9 mouse cellular contexts compared by ENCODE assay signal in the genomic region with DNA sequence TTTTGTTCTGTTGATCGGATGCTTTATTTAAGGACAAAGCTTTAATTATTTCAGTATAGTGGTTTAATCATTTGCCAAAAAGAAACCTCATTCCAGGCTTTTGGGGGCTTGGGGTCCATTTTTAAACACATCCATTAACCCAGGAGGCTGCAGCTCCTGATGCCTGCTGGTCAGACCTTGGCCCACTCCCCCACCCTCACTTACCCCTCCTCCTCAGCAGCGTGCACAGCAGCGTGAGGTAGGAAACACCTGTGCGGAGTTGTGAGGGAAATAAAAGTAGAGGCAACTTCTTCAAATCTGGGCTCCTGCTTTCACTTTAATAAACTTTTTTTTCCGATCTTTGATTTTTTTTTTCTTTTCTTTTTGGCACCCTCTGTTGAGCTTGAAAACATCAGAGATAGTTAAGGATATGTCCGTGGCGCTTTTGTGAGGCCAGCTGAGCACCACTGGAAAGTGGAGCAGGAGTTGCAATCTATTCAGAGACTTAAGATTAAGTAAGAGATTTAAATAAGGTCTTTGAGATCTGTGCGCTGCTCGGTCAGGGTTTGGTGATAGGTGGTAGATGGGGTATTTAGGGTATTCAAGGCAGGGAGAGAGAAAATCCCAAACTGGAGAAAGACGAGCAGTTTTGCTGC.
DNase-seq lines count a peak whose midpoint lies in the region; ATAC-seq lines count a peak whose summit lies in the region.
"Had no signal": no experiment of that assay in that cellular context is flagged by ENCODE, and none has a peak within 500 bp of the region (broad histone marks: within the 10 kb centered on the region; RNA-seq: fewer than 3 reads in every experiment).

No protein-coding gene starts in this region.

- H3K27ac ChIP-seq in hindbrain, embryonic 16.5 days (ENCODE audit: low read depth, low read length): peak overlapping the region; percentile 68
- H3K27ac ChIP-seq in stomach, embryonic 14.5 days (ENCODE audit: low read length): no peak overlapping the region

- 17% methylated on average over 10 of the region's 10 CpGs for WGBS in hindbrain, embryonic 16.5 days
- 37% methylated on average over 10 of the region's 10 CpGs for WGBS in stomach, embryonic 14.5 days

- H3K36me3 ChIP-seq in hindbrain, embryonic 16.5 days (ENCODE audit: control insufficient read depth, insufficient read depth, low read length): no peaks in the 10 kb centered on the region
- no peaks in the 10 kb centered on the region for H3K36me3 ChIP-seq in stomach, embryonic 14.5 days (ENCODE audit: control insufficient read depth, insufficient read depth, low read length)

- peak overlapping the region; percentile 55 for H3K9ac ChIP-seq in hindbrain, embryonic 16.5 days (ENCODE audit: low read depth, low read length)
- H3K9ac ChIP-seq in stomach, embryonic 14.5 days (replicated peaks; ENCODE audit: low read depth, low read length): no peak overlapping the region

- H3K4me1 ChIP-seq in hindbrain, embryonic 16.5 days (ENCODE audit: control insufficient read depth, insufficient read depth, low read depth, low read length): peaks cover 19% of the 10 kb centered on the region
- peaks cover 3% of the 10 kb centered on the region; the same call in 1 of the 2 replicates for H3K4me1 ChIP-seq in stomach, embryonic 14.5 days (ENCODE audit: control insufficient read depth, insufficient read depth, low read length)

- peak overlapping the region; percentile 35 for H3K4me3 ChIP-seq in hindbrain, embryonic 16.5 days (ENCODE audit: low read length)
- H3K4me3 ChIP-seq in stomach, embryonic 14.5 days (ENCODE audit: low read depth, low read length): no peak overlapping the region

- H3K27me3 ChIP-seq in hindbrain, embryonic 16.5 days (replicated peaks; ENCODE audit: control insufficient read depth, insufficient read depth, low read length): no peaks in the 10 kb centered on the region
- no peaks in the 10 kb centered on the region for H3K27me3 ChIP-seq in stomach, embryonic 14.5 days (ENCODE audit: control insufficient read depth, insufficient read depth, low read length)

- peak overlapping the region; percentile 67 for H3K4me2 ChIP-seq in hindbrain, embryonic 16.5 days (ENCODE audit: low read length)
- peak overlapping the region; percentile 26; the same call in 1 of the 2 replicates for H3K4me2 ChIP-seq in stomach, embryonic 14.5 days (replicated peaks; ENCODE audit: low read depth, low read length)

- no peaks in the 10 kb centered on the region for H3K9me3 ChIP-seq in hindbrain, embryonic 16.5 days (ENCODE audit: control insufficient read depth, low read length)
- H3K9me3 ChIP-seq in stomach, embryonic 14.5 days (ENCODE audit: control insufficient read depth, low read depth, low read length): no peaks in the 10 kb centered on the region

- ATAC-seq in hindbrain, embryonic 16.5 days: no peak
- no peak for ATAC-seq in stomach, embryonic 14.5 days (ENCODE audit: insufficient number of reproducible peaks, insufficient read depth, low FRiP score, low read depth)

- DNase-seq in embryo, embryonic 11 days: peak; percentile 42
- DNase-seq in embryo, embryonic 10 days (ENCODE audit: low spot score): no peak
- DNase-seq in spleen, adult 18-20 months: peak; percentile 23 to 26
- no peak for DNase-seq in spleen, postnatal 14 days (ENCODE audit: low spot score in 2 of 2)
- DNase-seq in layer of hippocampus, adult 18-20 months (ENCODE audit: low spot score in 2 of 2): no peak
- DNase-seq in right cerebral cortex, postnatal 25 days: no peak
- DNase-seq: layer of hippocampus, postnatal 36 days had no signal

Comparison
In these comparisons a context has a peak if more than half of its experiments do, and no peak if none do; other contexts are left out.
1. DNase-seq: peak in embryo, embryonic 11 days (single experiment) and spleen, adult 18-20 months (2 of 2); none in embryo, embryonic 10 days (single experiment), spleen, postnatal 14 days (0 of 2), layer of hippocampus, adult 18-20 months (0 of 2) and right cerebral cortex, postnatal 25 days (single experiment).